Mouse (Mus musculus): Measurements from ENCODE around the gene Pde4d.
A peak's percentile ranks its signal among the peaks of the same experiment; 100 is the strongest.

The Pde4d gene

DNA sequence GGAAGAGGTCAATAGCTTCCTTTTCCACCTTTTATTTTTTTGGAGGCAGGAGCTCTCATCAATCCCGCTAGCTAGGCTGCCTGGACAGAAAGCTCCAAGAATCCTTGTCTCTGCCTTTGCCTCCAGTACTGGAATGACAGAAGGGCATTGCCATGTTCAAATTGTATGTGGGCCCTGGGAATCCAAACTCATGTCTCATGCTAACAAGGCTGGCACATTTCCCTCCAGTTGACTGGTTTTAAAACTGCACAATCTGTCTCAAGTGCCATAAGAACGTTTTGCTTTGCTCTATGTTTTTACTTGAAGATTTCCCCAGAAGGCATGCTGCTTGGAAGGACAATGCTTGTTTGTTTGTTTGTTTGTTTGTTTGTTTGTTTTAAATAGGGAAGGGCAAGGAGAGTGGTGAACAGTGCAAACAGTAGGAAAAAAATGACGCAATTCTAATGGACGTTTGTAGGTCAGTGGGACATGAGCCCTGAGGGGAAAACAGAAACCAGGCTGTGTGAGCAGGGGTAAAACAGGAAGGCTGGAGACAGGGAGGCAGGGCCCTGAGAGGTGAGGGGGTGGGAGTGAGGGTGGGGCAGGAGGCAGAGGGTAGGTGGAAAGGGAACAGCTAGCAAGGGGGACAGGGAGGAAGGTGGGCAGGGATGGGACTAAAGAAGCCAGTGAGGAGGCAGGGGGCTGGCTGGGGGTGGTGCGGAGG, 784.3 kb downstream of the Pde4d start:
- DNase-seq (ENCODE audit: low read depth, low spot score), result no peak

DNA sequence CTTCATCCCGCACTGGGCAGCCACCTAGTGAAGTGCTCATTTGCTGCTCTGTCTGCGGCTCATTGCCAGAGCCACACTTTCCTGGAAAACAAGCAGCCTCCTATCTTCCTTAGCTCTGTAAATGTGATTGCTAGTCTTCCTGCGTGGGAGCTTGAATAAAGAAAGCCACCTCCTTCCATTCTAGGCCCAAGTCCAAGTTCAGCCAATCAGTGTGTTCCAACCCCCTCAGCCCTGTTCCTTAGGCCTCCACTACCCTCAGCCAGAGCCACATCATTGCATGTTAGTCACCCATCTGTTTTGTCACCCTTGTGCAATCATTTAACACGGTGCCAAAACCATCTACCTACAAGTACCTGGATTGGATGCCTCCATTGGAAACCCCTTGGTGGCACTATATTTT, 786.3 kb downstream of the Pde4d start:
- no peak for DNase-seq (ENCODE audit: low read depth, low spot score)

DNA sequence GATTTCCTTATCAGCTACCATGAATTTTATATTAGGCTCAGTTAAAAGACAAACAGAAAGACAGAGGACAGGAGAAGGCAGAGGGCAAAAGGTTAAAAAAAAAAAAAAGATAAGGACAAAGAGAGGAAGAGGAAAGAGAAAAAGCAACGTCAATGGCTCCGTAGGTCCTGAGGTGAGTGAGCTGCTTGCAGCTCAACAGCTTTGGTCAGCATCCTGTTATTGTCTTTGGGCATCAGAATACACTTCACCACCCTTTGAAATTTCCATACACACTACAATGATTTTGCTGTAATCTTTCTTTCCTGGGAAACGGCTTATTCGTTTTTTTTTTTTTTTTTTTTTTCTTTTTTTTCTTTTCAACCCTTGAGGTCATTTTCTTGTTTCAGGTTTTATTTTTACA, 788.9 kb downstream of the Pde4d start:
- no peak for DNase-seq (ENCODE audit: low read depth, low spot score)

DNA sequence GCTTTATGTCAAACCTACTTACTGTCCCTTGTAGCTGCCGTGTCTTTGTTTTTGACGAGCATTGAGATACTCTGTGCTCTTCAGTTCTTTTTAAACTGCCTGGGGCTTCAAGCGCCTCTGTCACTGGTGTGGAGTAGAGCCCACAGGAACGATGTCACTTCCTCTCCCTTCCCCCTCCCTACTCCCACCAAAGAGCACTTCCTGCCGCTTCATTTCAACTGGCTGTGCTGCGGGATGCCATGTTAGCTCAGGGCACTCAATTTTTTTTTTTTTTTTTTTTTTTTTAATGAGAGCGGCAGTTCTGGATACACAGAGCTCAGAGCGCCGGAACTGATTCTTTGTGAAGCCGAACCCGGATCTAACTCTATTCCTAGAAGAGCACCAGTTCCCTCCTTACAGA, 789.5 kb downstream of the Pde4d start:
- peak; percentile 85 for DNase-seq (ENCODE audit: low read depth, low spot score)

DNA sequence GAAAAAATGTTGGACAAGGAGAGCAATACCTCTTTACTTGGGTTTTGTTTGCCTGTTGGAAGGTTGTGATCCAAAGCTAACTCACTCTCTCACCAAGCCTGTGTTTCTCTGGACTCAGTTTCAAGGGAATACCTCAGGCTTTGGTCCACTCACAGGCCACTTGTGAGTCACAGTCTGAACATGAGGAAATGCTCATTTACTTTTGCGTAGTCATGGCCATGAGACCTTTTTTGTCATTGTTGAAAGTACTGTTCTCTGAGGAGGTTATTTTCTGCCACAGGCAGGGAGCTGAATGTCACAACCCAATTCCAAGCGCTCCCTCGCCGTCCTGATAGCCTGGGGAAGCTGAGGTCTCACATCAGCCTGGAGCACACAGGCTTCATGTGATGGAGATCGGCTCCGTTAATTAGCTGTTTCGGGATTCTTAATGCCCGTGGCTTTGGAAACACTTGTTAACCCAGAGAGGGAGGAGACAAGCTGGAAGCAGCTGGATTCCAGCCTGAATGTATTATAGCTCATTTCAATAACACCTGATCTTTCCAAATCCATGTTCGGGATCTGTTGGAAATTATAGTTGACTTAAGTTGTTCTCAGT, 792.8 kb downstream of the Pde4d start:
- no peak for DNase-seq (ENCODE audit: low read depth, low spot score)

DNA sequence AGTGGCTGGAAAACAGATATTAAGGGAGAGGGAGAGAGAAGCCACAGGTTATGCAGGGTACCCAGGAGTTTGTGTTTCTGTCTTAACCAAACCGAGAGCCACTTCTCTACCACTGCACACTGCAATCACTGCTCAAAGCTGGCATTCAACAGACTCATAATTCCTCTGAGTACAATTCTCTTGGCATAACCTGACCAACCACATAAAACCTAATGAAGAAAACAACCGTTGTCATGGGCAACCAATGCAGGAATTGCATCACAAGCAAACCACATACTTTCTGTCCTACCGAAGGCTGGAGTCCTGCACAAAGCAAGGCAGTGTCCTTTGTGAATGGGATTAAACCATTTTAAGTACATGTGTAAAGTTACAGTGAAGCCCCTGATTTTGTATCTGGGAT, 793.4 kb downstream of the Pde4d start:
- DNase-seq (ENCODE audit: low read depth, low spot score), result no peak

DNA sequence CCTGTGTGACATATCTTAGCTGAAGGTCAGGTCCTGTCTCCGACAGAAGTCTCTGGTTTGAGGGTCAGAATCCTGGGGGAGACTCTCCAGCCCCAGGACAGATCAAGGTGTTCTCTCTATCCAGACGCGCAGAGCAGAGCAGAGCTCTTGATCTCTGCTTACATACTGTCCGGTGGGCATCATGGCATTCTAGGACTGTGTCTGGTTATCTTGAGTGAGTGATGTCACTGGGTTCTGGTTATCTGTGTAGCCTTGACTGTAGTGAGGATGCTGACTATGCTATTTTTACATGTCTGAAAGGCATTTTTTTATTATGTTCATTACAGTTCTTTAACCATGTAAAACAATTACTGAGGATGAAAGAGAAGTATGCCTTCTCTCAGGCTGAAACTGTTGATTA, 797.3 kb downstream of the Pde4d start:
- no peak for DNase-seq (ENCODE audit: low read depth, low spot score)

DNA sequence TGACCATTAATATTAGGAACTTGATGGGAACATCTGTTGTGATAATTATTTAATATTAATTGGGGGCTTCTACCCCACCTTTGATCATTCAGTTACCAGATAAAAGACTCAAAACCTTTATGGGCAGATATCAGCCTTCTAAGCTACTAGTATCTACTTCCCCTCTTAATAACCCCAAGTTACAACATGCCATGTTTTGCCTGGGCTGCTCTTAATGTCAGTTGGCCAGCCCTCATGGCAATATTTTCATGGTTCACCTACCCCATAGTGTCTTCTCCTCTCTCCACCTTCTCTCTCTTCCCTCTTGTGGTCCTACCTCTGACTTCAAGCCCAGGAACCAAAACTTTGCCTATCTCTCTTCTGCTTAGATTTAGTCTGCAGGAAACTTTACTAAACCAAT, 799.6 kb downstream of the Pde4d start:
- DNase-seq (ENCODE audit: low read depth, low spot score), result no peak

DNA sequence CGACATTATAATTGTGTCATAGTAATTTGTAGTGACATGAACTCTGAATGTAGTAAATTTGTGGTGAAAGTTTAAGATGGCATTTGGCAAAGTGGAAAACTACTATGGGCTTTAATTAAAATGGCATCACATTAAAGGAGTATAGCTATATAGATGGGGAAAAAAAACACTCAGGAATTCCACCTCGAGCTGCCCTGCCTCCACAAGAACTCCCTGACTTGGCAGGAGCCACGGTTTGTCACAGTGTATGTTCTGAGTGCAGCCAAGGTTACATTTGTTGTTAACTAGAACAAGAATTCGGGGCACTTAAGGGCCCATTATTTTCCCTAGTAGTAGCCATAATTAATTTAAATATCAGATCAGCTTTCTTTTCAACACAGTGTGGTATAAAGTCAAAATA, 805.9 kb downstream of the Pde4d start:
- DNase-seq (ENCODE audit: low read depth, low spot score), result no peak

DNA sequence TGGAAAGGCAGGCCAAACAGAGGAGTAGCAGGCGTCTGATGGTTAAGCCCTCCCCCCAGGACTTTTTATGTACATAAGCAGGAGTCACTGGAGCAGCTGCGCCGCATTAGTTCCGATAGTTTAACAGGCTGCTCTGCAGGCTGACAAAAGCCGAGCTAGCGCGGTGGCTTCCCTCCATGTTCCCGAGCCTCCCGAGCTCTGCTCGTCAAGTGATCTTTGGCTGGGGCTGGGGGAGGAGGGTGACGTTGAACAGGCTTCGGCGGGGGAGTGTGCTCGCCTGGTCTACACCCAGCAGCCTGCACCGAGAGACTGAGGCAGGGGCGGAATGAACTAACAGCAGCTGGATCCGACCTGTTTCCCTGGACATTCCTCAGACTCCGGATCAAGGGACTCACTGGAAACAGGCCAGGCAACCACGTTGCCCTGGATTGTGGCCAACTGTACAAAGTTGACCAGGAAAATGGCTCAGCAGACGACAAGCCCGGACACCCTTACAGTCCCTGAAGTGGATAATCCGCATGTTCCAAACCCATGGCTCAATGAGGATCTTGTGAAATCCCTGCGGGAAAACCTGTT, 810.6 kb downstream of the Pde4d start:
- DNase-seq (ENCODE audit: low read depth, low spot score), result no peak

DNA sequence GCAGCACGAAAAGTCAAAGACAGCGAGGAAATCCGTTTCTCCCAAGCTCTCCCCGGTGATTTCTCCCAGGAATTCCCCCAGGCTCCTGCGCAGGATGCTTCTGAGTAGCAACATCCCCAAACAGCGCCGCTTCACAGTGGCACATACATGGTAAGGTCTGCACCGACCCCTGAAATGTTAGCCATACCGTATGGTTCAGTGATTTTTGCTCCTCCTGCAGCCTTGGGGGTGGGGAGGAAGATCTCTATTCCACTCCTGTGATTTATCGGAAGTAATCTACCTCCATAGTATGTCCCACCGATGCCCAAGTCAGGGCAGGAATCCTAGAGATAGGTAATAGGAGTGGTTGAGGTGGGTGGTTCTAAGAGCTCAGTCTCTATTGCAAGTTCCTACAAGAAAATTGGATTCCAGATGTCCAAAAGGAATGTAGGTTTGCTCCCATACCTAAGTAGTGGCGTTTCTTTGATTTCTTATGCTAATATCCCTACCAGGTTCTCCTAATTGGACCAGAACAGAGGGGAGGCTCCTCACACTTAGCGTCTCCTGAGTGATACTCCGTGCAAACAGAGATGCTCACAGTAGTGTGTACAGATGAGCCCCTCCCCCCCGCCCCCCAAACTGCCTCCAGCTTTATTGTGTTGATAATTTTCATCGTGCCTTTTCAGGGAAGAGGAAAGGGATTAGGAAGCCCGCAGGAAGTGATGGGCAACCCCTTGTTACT, 811.2 kb downstream of the Pde4d start:
- no peak for DNase-seq (ENCODE audit: low read depth, low spot score)

DNA sequence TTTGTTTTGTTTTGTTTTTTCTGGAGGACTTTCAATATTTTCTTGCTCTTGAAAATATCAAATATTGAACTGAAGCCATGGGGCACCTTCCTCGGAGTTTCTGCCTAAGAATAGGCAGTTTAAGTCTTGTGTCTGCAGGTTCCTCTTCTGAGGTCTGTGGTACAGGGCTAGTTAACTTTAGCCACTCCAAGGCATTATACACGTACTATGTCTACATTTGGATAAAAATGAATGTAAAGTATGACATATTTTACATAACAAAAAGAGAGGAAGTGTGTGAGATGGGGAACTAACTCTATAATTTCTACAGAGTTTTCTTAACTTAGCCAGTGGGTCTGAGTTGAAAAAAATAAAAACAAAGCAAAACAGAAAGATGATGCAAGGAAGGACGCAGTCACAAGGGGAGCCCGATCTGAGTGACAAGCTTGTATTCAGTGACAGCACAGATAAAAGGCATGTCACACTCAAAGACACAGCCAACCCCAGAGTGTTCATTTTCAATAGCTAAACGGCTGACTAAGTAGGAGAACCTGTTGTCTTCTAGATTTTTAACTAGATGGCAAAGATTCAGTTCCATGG, 812.0 kb downstream of the Pde4d start:
- DNase-seq (ENCODE audit: low read depth, low spot score), result no peak

DNA sequence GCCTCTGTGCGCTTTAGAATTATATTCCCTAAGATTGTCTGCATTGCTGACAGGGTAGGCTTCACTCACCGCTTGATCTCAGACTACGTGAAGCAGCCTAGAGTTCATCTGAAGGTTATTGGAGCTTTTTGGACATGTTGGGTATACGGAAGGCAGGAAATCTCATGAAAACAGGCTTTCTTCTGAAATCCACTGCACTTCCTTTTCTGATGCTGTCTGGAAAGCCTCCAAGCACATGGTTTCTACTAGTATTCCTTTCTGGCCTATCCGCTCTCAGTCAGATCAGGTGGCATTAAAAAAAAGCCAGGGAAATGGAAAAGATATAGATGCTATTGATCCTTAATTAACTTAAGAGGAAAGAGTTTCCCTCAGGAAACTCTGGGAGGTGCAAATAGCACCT, 812.8 kb downstream of the Pde4d start:
- DNase-seq (ENCODE audit: low read depth, low spot score), result no peak

DNA sequence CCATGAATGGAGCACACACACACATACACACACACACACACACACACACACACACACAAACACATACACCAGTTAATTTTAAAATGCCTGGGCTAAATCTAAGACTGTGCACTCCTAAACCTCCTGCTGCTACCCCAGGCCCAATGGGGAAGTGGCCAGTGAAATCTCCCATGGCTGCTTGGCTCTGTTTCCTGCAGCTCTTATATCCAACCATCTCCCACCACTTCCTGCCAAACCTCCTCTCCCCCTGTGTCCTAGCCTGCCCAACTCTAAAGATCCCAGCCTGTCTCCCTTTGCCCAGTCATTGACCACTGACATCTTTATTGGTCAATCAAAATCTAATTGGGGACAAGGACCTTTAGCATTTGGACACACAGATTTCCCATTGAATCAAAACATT, 814.1 kb downstream of the Pde4d start:
- DNase-seq (ENCODE audit: low read depth, low spot score), result no peak

DNA sequence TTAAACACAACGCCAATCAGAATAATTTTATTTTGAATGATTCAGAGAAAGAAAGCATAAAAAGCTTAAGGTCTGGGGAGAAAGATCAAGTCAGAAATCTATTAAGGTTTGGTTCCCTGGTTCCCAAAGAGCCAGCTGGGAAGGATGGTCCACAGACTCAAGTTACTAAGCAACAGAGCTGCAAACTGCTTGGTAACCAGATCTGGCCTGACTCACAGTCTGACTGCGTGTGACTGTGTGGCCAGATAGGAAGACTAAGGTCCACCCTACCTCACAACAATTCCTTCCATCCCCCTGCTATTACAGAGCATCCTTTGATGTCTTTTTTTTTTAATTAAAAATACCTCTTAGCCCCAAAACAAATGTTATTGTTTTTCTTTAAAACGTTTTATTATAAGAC, 818.5 kb downstream of the Pde4d start:
- DNase-seq (ENCODE audit: low read depth, low spot score), result no peak

DNA sequence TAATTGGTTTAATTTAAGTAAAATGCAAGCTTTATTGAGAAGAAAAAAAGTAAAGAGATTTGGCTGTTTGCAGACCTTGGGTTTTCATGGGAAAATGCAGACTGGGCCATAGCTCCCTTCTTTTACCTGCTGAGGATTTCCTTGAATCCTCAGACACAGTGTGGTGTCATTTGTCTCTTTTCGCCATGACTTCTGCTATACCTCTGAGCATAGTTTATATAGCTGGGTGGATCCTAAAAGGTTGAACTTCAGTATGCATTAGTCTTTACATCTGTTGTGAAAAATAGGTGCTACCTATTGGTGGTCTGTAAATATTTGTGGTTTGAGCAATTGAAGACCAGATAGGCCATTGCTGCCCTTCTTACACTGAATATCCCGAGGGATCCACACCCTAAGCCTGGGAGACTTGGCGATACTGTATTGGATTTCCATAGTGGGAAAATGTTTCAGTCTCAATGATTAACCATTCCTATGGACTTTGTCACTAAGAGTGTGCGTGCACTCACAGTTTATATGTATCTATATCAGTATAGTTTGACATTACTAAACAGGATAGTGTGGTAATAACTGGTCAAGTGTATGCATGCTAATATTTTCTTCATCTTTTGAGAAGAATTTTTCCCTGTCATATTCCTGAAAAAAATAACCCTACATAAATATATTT, 819.0 kb downstream of the Pde4d start:
- no peak for DNase-seq (ENCODE audit: low read depth, low spot score)

DNA sequence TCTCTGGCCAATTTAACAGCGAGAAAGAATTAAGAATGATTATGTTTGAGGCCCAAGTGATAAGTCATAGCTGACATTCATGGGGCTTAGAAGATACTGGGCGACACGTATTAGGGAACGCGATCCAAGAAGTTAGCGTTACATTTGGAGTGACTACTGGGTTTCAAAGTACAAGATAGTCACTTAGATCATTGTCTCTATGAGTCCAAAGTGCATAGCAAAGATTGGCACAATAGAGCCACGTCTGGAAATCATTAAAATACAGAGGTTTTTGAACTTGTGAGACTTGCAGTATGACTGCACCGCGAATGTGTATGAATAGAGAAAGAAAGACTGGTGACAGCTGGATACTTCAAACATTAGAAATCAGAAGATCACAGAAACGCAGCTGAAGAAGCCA, 825.1 kb downstream of the Pde4d start:
- DNase-seq (ENCODE audit: low read depth, low spot score), result no peak

DNA sequence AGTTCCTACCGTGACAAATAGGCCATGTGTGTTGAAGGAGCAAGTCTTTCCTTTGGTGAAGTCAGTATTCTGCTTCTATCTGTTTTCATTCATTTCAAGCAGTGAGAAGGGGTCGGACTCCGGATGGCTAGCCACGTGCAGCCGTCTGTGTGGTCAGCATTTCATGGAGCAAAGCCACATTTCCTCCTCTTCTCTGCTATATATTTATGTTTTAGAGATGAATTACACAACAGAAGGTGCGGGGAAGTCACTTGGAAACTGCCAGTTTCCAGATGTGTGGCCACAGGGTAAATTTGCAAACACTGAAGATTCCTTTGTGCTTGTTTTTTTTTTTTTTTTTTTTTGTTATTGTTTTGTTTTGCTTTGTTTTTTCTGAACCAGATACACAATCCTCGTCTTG, 828.0 kb downstream of the Pde4d start:
- DNase-seq (ENCODE audit: low read depth, low spot score), result no peak

DNA sequence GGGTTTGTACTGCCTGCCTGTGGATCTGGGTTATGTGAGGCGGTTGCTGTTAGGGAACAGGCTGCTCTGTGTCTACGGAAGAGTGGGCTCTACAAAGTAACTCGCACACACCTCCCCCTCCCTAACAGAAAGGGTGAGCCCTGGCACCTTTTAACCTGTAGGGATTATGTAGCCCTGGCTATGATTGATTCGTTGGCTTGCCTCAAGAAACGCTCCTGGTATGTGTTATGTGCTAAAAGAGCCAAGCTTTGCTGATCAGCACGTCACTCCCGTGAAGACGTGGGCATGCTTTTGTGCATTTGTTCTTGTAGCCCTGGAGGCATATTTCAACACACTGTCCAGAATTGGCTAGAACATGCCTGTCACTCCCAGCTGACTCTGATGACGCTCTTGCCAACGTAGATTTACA, 828.8 kb downstream of the Pde4d start:
- DNase-seq (ENCODE audit: low read depth, low spot score), result no peak

DNA sequence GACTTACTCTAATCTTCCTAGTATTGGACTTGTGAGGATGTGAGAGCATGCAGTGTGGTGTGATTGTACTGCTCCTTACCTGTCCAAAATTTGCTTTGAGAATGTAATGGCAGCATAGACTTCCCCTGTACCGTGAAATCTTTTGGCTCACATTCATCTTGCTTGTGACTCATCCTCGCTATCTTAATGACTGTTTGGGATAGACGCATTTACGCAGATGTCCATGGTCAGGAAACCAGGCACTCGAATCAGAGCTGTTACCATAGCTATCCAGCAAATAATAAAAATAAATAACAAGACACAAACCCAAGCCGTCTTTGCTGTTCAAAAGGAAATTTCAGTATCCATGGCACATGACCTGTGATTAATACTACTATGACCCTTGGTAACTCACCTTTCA, 829.5 kb downstream of the Pde4d start:
- DNase-seq (ENCODE audit: low read depth, low spot score), result no peak

DNA sequence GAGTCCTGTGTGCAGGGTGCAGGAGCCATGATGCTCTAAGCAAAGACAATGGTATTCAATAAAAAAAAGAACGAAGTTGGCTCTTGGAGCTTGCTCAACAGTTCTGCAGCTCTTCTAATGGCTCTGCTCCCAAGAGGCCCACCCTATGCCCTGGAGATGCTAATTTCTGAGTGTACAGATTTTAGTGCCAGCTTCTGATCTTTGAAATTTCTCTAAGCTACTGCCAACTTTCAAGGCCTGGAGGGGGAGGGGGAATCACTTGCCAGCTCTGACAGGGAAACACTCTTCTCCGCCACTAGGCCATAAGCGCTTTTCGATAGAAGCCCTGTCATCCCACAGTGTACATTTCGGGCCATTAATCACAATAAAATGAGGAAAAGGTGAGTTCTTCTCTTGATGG, 830.7 kb downstream of the Pde4d start:
- no peak for DNase-seq (ENCODE audit: low read depth, low spot score)

DNA sequence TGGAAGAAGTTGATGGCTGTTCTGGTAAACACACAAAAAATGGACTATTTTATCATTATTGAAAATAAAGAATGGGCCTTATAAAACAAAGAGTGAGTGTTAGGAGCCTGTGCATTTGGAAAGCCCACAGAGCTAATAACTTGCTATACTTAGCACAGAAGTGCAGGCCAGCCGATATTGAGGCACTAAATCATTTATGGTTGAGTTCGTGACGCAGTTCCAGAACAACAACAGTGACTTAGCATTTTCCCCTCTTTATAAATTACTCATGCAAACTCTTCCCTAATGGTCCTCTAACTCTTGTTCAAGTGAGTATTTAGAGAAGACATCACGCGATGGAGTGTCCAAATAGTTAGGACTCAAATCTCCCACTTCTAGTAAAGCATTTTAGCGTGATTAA, 837.7 kb downstream of the Pde4d start:
- DNase-seq (ENCODE audit: low read depth, low spot score), result no peak

Measured in CD4-positive helper T cell, adult 2 months (primary cell).